Mouse (Mus musculus) MN1 (cell line): ENCODE data around the gene Nt5dc3.

Source experiments
- DNase-seq: peaks from one replicate; pipeline ENCODE4 v3.0.0-alpha.2; 2016; ENCODE audit warnings: low spot score

The Nt5dc3 gene

DNA sequence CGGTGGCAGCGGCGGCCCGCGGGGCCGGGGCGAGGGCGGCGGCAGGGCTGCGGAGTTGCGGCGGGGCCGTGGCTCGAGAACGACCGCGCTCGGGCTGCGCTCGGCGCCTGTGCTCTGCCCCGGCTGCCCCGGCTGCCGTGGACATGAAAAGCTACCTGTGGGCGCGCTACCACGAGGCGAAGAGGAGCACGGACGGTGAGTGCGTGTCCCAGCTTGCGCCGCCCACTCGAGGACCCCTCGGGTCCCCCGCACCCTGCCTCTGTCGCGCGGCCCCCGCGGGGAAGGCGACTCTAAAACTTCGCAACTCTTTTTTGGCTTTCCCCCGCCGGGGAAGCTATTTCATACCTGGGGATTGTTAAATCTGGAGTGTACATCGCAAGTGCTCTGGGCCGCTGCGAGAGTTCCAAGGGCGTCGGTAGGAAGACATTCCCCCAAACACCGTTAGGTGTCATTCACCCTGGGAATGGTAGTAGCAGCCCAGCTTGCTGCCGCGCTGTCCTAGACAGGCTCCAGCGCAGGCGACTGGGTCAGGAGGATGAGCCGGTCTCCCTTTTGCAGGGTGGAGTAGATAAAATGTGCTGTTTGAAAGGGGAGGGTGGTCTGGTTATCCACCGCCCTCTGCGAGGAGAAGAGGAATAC is 431 bp downstream of the Nt5dc3 start:
- DNase-seq, result peak; percentile 76

DNA sequence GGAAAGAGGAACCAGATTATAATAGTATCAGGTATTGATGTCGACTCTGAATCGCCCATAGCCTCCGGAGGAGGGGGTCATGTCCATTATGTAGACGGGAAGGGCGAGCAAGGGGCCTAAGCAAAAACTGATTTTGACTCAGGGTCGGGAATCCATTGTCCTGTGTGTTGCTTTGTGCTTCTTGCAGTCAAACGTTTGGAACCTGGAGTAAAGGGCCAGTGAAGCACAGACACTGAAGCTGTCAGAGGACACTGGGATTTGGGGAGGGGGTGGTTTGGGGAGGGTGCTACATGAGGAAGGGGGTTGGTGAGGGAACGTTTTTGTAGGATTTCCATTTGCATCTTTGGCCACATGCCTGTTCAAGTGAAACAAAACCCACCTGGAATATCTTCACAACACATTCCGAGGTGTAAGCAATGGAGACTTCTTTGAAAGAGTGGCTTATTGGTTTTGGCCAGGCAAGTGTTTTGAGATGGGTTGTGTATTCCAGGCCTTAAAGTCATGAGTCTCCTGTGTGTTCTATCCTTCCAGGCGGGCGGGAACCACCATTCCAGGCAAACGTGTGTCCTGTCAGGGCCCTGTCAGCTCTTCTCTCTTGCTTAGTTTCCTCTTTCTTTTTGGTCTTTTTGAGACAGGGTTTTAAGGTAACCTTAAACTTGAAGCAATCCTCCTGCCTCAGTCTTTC is 1.2 kb downstream of the Nt5dc3 start:
- no peak for DNase-seq

DNA sequence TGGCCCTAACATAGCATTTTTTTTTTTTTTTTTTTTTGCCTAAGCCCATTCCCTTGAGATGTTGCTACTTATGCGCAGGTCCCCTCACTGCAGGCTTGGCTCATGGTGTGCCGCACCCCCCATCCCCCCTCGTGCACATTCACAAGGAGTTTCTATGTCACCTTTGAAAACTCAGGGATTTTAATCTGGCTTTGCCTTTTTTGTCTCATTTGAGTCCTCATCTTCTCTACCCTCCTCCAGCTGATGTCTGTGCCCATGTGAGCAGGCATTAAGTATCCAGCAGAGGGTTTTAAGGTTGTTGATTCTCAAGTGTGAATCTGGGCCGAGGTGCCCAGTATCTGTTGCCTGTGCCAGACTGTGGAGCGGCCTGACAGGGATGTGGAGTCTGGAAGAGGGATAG is 2.8 kb downstream of the Nt5dc3 start:
- no peak for DNase-seq

DNA sequence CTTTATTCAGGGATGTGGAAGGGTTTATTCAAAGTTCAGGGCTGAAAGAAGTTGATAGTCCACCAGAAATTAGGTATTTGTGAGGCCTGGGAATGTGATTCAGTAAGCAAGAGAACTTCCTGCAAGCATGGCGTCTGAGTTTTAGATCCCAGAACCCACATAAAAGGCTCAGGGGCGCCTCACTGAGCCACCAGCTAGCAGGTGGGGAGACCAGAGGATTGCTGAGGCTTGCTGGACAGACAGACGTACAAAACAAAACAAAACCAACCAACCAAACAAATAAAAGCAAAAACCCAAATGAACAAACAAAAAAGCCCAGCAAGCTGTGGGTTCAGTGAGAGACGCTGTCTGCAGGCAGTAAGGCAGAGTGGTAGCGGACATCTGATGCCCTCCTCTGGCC is 3.9 kb downstream of the Nt5dc3 start:
- DNase-seq, result no peak

DNA sequence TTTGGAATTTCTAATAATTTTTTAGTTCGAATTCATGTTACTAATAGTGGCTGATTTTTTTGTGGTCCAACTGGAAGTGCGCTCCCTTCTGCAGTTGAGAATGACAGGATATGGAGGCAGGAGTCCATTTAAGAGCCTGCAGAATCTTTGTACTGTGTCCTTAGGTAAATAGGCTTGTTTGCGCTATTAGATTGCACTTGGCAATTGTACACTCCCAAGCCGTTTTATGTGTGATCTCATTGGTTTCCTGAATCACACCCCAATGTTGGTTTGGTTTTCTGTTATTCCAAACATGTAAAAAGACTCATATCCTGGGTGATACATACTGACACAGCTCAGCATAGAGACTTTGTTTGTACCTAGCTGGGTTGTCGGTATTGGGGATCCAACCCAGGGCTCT is 4.8 kb downstream of the Nt5dc3 start:
- DNase-seq, result no peak

DNA sequence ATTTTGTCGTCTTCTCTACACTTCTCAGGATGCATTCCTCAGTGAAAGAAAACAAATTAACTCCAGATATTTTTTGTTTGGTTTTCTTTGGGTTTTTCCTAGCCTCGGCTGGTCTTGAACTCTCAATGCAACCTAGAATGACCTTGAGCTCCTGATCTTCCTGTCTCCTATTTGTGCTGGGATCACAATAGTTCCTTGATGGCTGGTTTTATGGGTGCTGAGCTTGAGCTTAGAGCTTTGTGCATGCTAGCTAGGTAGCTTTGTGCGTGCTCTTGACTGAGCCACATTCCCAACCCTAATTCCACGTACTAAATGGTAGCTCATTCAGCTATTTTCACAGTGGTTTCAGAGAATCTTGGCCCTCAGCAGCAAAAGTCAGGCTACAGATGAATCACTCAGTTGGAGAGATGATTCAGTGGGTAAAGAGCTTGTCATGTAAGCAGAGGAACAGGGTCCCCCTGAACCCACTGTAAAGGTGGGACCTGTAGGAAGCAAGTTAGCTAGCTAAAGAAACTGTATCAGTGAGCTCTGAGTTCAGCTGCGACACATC is 5.4 kb downstream of the Nt5dc3 start:
- DNase-seq, result no peak

DNA sequence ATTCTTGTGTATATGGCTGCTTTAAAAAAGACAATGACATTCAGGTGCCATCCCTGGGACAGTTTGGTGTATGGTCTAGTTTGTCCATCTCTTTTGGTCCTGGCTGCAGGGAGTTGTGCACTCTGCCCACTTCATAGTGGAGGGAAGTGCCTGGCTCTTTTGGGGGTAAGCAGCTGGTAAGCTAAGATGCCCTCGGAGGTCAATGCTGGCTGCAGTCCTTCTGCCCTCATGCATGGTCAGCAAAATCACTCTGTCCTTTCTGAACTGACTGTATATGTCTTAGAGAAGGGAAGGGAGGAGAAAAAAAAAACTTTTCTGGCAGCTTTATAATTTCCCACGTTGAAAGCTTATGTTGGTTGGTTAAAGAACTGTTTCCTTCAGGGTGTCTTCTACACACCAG is 6.6 kb downstream of the Nt5dc3 start:
- DNase-seq, result no peak

DNA sequence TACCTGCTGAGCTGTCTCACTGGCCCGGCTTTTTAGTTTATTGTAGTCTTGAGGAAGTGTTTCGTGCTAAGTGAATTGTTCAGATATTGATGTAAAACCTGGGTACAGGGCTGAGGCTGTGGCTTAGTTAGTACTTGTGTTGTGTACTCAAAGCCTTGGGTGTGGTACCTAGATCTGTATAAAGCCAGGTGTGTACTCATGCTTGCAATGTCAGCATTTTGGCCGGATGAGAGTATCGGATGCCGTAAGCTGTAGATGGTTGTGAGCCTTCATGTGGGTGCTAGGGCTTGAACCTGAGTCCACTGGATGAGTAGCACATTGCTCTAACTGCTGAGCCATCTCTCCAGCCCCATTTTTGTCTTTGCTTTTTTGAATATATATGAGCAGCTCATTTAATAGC is 7.3 kb downstream of the Nt5dc3 start:
- DNase-seq, result no peak

GRCm38 (mm10) chr10:86788193-86788592 is 9.4 kb downstream of the Nt5dc3 start:
- no peak for DNase-seq

- DNase-seq, result no peak
Observed at GRCm38 (mm10) chr10:86789146-86789672, 10.4 kb downstream of the Nt5dc3 start.

DNA sequence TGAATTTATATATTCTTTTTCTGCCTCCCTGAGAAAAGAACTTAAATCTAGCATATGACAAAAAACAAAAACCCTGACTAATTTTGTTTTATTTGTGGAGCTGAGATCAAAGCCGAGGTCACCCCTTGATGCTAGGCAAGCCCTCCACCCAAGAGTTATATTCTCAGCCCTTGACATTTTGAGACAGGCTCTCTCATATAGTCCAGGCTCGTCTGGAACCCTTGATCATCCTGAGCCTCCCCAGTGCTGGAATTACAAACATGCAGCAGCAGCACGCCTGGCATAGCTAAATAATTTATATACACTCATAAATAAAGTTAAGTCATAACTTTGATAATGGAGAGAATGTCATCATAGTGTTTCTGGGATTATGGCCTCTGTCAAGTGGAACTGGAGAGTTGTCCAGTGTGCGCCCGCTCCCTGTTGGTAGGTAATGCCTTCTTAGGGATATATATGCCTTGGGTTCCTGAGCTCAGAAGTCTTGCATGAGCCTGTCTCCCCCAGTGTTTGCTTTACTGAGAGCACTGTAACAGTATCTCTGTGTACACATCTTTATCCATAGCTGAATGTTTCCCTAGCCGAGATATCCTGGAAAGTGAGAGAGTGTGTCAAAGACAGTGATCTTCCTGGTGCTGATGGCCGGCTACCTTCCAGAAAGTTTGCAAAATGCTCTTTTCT is 12.8 kb downstream of the Nt5dc3 start:
- no peak for DNase-seq

GRCm38 (mm10) chr10:86793509-86793951 is 14.7 kb downstream of the Nt5dc3 start:
- no peak for DNase-seq

DNA sequence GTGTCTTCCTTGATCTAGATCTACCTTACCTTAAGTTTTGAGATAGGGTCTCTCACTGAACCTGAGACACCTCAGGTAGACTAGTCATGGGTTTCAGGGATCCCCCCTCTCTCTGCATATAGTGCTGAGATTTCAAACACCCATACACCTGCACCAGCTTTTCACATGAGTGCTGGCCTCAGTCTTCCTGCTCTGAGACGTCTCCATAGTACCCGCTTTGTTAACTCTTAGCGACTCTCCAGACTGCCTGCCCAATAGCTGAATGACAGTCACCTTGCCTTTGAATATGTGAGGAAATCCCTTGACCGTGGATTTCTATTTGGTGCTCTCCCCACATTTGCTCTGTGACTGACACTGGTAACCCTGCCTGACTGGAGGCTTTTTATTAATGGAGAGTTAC is 15.4 kb downstream of the Nt5dc3 start:
- no peak for DNase-seq

- no peak for DNase-seq
Observed at GRCm38 (mm10) chr10:86794794-86795535, 16.2 kb downstream of the Nt5dc3 start.

DNA sequence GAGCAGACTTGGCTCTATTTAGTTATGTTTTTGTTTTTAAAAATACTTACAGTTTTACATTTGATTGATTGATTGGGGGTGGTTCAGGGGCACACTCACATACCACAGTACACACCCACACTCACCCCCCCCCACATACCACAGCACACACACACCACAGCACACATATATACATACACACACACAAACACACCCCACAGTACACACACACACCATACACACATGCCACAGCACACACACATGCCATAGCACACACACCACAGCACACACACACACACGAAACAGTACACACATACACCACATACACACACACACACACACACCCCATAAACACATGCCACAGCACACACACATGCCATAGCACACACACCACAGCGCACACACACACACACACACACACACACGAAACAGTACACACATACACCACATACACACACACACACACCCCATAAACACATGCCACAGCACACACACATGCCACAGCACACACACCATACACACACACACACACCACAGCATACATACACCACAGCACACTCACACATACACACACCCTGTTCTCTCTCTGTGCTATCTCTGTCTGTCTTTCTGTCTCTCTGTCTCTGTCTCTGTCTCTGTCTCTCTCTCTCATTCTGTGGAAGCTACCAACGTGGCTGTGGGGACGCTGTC is 17.4 kb downstream of the Nt5dc3 start:
- DNase-seq, result no peak

DNA sequence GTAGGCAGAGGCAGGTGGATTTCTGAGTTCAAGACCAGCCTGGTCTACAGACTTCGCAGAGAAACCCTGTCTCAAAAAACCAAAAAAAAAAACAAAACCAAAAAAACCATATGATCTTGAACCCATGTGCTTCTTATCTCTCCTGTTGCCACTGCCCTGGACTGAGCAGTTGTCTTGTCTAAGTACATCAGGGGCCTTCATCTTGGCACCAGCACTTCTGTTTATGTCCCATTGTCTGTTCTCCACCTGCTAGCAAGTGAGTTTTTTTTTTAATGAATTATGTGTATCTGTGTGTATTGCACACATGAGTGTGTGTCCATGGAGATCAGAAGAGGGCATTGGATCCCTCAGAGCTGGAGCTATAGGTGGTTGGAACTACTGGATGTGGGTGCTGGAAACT is 28.6 kb downstream of the Nt5dc3 start:
- DNase-seq, result no peak

GRCm38 (mm10) chr10:86808013-86808758 is 29.4 kb downstream of the Nt5dc3 start:
- no peak for DNase-seq

- no peak for DNase-seq
Observed at GRCm38 (mm10) chr10:86810000-86810399, 31.2 kb downstream of the Nt5dc3 start.

GRCm38 (mm10) chr10:86810612-86811011 is 31.8 kb downstream of the Nt5dc3 start:
- DNase-seq, result no peak

- no peak for DNase-seq
Observed at GRCm38 (mm10) chr10:86814292-86815131, 35.7 kb downstream of the Nt5dc3 start.
